Mouse (Mus musculus): ENCODE measurements around the gene Fgfr2. TPM values are rescaled to one million over a fixed set of nuclear protein-coding genes. Genes with fewer than 3 reads are reported as not detected.
A peak's percentile ranks its signal among the peaks of the same experiment; 100 is the strongest.

The Fgfr2 gene
- total RNA-seq, 2 experiments from 2014 or later: 1.5 to 1.7 TPM

DNA sequence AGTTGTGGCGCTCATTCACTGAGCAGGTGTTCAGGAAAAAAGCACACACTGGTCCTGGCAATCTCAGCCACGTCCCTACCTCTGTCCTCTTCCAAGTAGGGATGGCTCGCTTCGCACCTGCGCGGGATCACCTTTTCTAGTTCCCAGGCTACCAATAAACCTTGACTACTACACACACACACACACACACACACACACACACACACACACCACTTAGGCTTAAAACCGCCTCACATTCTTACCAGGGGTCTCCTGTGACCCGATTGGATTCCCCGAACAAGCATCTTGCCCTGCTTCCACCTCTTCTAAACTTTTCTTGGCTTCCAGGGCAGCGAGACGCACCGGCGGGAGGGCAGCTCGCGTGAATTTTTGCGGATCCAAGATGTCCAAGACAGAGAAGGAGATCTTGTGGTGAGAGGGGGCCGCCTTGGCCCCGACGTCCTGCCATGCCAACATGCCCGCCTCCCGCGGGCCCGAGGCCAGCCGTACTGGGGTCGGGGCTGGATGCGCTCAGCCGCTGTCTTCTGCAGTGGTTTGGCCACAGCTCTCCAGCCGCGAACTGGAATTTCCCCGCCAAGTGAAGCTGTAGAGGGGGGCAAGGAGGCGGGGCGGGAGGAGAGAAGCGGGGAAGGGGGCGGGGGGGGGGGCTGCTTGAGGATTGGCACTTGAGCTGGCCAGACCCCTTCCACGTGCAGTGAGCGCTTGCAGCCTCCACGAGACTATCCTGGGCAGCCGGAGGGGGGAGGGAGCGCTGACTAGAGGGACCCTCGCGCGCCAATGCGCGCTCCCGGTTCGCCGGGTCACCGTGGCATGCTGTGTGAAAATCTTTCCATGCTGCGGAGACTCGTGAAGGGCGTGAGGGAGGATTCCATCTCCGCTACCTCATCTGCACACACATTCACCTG is 523.8 kb downstream of the Fgfr2 start, which contains the start of gene Nkx1-2:
Gene Nkx1-2 (minus strand): TSS at position 567 of the 905 bp plus-strand sequence.
- intact Hi-C loops (cut with DNase I): no loop called here
- no peak for DNase-seq

- peak in 1 of 2 experiments; percentile 13 for DNase-seq
- intact Hi-C loops (cut with DNase I): no loop called here
These were observed 525.7 kb downstream of the Fgfr2 start for GRCm38 (mm10) chr7:132597251-132598041.

GRCm38 (mm10) chr7:132596557-132597250 is 526.4 kb downstream of the Fgfr2 start:
- DNase-seq: no peak
- intact Hi-C loops (cut with DNase I): no loop called here

GRCm38 (mm10) chr7:132595787-132596186 is 527.4 kb downstream of the Fgfr2 start:
- DNase-seq: no peak
- intact Hi-C loops (cut with DNase I): no loop called here

DNA sequence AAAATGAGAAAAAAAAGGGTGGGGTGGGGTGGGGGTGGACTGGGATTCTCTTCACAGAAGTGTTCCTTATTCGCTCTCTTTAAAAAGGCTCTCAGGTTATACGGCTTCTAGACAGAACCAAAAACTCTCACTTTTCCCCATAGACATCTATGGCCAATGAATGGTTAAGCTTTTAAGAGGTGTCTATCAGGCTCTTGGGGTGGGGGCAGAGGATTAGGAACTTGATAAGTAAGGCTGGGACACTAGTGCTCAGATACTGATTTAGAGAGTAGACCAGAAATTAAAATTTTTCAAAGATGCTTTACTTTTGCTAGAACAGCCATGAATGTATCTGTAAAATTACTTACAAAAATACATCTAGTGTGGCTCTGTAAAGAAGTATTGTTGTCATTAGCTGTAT is 528.8 kb downstream of the Fgfr2 start:
- intact Hi-C loops (cut with DNase I): no loop called here
- DNase-seq: no peak

GRCm38 (mm10) chr7:132593762-132594161 is 529.4 kb downstream of the Fgfr2 start:
- no peak for DNase-seq

GRCm38 (mm10) chr7:132589610-132590009 is 533.5 kb downstream of the Fgfr2 start:
- DNase-seq: no peak
- intact Hi-C loops (cut with DNase I): no loop called here

More at GRCm38 (mm10) chr7:132593762-132594161, 529.4 kb downstream of the Fgfr2 start:
- intact Hi-C loops (cut with DNase I): no loop called here

DNA sequence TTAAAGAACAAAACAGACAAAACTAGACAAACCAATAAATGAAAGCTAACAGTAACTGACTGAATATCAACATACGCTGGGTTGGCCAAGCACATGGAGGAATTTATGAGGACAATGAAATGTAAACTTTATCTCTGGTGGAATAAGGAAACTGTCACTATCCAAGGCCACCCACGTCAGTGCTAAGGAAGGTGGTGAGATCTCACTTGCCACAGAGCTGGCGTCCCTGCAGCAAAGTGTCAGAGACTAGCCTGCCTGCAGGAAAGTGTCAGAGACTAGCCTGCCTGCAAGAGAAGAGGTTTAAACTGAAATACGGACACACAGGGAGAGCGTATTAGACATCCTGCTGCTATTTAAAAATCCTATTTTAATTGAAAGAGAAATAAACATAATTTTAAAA is 536.0 kb downstream of the Fgfr2 start:
- intact Hi-C loops (cut with DNase I): no loop called here
- DNase-seq: no peak

- DNase-seq: no peak
- intact Hi-C loops (cut with DNase I): no loop called here
These were observed 537.3 kb downstream of the Fgfr2 start for GRCm38 (mm10) chr7:132585695-132586491.

DNA sequence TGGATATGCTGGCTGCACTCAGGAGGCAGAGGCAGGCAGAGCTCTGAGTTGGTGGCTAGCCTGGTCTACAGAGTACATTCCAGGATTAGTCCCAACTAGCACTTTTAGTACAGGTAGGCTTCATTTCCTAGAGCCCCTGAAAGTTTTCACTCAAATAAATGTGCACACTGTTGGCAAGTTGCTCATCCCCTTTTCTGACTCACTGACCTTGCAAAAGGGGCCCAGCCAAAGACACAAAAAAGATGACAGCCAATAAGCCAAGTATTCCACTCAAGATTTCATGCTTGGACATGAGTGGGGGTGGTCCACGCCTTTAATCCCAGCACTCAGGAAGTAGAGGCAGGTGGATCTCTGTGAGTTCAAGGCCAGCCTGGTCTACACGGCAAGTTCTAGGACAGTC is 541.7 kb downstream of the Fgfr2 start:
- intact Hi-C loops (cut with DNase I): no loop called here
- no peak for DNase-seq

DNA sequence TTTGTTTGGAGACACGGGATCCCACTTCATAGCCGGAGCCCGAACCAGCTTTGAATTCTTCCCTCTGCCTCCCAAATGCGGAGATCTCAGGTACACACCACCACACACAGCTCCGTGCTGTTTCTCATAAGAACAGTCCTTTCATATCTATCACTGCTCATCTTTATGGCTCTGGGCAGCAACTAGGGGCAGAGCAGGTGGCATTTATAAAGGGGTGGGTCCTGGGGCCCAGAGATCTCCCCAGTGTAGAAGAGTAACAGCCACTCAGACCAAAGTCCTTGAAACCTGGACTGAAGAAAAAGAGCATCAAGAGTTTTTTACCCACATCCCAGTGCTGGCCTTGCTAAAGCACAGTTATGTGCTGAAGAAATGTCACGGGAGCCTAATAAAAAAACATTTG is 542.6 kb downstream of the Fgfr2 start:
- no peak for DNase-seq

DNA sequence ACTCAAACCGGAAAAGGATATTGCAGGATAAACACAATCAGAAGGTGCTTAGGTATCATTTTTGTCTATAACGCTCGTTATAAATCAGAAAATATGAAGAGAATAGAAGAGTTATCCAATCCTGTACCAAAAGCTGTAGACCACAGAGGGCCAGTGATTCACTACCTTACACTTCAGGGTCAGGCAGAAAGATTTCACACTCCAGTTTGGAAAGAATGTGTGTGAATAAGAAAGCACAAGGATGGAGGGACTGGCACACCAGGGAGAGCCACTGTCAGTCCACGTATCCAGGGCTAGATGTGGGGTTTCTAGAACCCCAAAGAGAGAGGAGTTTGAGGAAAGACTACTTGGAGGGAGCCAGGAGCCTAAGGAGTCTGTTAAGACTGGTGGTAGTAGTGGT is 546.3 kb downstream of the Fgfr2 start:
- no peak for DNase-seq
- intact Hi-C loops (cut with DNase I): loop anchor here (5.0 to 10.0 kb wide), 2 partner anchors 138 to 235 kb away; partner anchors contain the start of gene Fam53b

More for the DNA sequence above, 542.6 kb downstream of the Fgfr2 start:
- intact Hi-C loops (cut with DNase I): no loop called here

DNA sequence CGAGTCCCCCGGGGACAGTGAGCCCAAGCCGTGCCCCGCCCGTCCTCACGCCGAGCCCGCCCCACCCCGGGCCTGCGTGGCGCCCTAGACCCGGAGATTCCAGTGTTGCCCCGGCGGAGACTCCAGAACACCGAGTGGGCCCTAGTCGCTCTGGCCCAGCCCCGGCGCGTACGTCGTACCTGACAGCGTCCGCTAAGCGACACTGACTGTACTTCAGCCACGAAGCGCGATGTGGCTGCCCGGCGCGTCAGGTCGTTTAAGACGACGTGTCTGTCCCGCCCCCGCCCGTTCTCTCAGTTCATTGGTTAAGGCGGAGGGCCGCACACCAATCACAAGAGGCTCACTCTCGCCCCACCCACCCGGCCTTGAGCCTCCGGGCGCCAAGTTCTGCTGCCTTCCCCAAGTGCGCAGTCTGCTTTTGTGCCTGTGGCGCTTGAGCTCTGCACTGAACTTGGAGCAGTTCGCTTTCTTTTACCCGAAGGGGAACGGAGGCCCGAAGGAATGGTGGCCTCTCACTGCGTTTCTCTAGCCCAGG is 547.0 kb downstream of the Fgfr2 start, which contains the start of gene Oat:
Gene Oat (minus strand): TSS at position 283 of the 535 bp plus-strand sequence.
- intact Hi-C loops (cut with DNase I): loop anchor here (5.0 to 10.0 kb wide), 2 partner anchors 139 to 236 kb away; partner anchors contain the start of gene Fam53b
- peak; percentile 91 to 94 for DNase-seq

DNA sequence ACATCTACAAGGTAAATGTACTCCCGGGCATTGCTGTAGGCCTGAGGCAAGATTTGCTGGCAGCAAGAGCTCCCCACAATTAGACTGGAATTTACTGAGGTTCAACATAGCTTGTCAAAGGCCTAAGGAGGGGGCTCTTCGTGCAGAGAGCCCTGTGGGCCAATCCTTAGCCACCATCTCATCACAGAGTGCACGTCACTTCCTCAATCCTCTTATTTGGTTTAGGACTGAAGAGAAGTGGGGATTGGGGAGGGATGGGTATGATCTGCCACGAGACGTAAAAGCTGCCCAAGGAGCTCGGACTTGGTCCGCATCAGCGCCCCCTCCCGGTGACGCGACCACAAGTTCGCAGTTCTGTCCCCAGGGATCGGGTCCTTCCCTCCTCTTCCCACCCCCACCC is 547.5 kb downstream of the Fgfr2 start:
- DNase-seq: peak in 1 of 2 experiments; percentile 88
- intact Hi-C loops (cut with DNase I): loop anchor here (1.0 to 10.0 kb wide), 4 partner anchors 16 to 237 kb away; partner anchors contain the start of gene Fam53b

DNA sequence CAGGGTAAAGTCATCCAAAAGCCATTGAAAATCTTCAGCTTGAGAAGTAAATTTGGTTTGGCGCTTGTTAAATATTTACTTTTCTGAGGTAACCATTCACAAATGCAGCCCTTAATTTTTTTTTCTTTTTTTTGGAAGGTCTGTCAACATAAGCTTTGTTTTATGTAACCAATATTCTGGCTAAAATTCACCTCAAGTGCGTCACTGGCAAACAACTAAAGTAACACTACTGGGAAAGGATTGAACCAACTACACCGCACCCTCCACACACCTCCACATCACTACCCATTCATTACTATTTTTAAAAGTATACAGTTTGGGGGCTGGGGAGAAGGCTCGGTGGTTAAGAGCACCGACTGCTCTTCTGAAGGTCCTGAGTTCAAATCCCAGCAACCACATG is 548.5 kb downstream of the Fgfr2 start:
- DNase-seq: no peak
- intact Hi-C loops (cut with DNase I): loop anchor here (1.0 to 10.0 kb wide), 4 partner anchors 15 to 238 kb away; partner anchors contain the start of gene Fam53b

GRCm38 (mm10) chr7:132573205-132573604 is 549.9 kb downstream of the Fgfr2 start:
- no peak for DNase-seq
- intact Hi-C loops (cut with DNase I): loop anchor here (10.0 kb wide), 1 partner anchor 142 kb away; no protein-coding TSS in a partner anchor

DNA sequence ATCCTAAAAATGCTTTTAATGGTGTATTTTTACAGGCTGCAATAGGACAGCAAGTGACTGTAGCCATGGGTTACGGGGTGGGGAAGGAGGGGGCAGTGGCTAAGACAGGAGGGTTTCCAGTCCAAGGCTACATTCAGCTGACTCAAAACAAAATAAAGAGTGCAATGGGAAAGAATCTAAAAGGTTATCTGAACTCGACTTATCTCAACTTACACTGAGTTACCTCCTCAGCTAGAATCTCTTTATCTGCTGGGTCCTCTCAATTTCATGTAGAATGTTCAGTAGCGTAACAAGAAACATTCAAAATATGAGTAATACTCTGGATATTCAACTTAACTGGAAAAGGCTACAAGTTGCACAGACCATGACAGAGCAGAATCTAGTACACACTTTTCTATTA is 550.4 kb downstream of the Fgfr2 start:
- intact Hi-C loops (cut with DNase I): loop anchor here (10.0 kb wide), 1 partner anchor 142 kb away; no protein-coding TSS in a partner anchor
- DNase-seq: no peak

DNA sequence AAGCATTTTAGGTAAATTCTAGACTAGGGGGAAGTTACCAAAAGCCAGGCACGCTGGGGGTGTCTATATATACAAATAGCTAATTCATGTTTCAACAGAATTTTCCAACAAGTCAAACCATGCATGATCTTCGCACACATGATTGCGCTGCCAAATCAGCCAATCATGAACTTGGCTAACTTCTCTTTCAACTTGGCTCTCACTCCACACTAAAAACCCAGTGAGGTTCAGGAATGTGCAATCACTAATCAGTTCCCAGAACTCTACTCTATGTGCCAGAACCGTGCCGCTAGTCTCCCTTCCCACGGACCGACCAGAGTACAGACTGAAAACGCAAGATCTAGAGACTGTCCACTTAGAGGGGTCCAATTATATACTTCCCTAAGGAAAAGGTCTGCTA is 551.7 kb downstream of the Fgfr2 start:
- DNase-seq: no peak
- intact Hi-C loops (cut with DNase I): loop anchor here (10.0 kb wide), 1 partner anchor 143 kb away; no protein-coding TSS in a partner anchor

DNA sequence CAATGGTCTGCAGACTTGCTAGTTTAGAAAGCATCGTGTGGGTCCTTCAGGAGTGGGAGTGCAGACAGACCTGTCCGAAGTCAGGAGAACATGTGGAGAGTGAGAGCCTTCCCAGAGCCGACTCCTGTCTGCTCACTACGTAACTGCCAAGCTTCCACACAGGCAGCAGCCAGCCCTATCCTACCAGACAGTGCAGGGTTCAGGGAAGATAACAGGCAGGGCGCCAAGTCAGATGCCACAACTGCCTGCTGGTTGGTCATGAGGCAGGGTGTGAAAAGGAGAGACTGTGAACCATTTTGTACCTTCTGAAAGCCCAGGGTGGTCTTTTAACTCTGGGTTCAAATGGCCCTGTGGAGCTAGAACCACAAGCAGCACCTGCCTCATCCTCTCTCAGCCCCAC is 553.1 kb downstream of the Fgfr2 start:
- DNase-seq: peak in 1 of 2 experiments; percentile 40
- intact Hi-C loops (cut with DNase I): loop anchor here (10.0 kb wide), 1 partner anchor 145 kb away; no protein-coding TSS in a partner anchor
